Mouse (Mus musculus) heart, embryonic 10.5 days (tissue): ENCODE results near the gene Hmgcll1. TPM values are rescaled to one million over a fixed set of nuclear protein-coding genes. Genes with fewer than 3 reads are reported as not detected.

Experiments used
- DNase-seq: peaks from one replicate; pipeline ENCODE4 v3.0.0-alpha.2; 2017; ENCODE audit warnings: low spot score
- H3K27ac ChIP-seq: fragments of 300-500 bp; sonication (generic); 2 replicates; pipeline ENCODE4 v1.5.1; 2016; ENCODE audit warnings: mild to moderate bottlenecking
- H3K27me3 ChIP-seq: fragments of 300-500 bp; sonication (generic); 2 replicates; pipeline ENCODE4 v1.6.1; 2016; ENCODE audit warnings: mild to moderate bottlenecking; ENCODE audit not compliant: poor library complexity, insufficient read depth, severe bottlenecking
- H3K36me3 ChIP-seq: fragments of 300-500 bp; sonication (generic); 2 replicates; pipeline ENCODE4 v1.6.1; 2016; ENCODE audit warnings: mild to moderate bottlenecking, moderate library complexity
- H3K4me1 ChIP-seq: fragments of 300-500 bp; sonication (generic); 2 replicates; pipeline ENCODE4 v1.6.1; 2016; ENCODE audit warnings: mild to moderate bottlenecking
- H3K4me3 ChIP-seq: fragments of 300-500 bp; sonication (generic); 2 replicates; pipeline ENCODE4 v1.5.1; 2016; ENCODE audit warnings: mild to moderate bottlenecking, moderate library complexity
- H3K9me3 ChIP-seq: fragments of 300-500 bp; sonication (generic); 2 replicates; pipeline ENCODE4 v1.6.1; 2016; ENCODE audit warnings: mild to moderate bottlenecking, moderate library complexity
- WGBS: fragments of 180-500 bp; shearing (Covaris S2); methylation state at CpG from one replicate; pipeline ENCODE4 v1.1.7; 2016; 5-methylcytosine and 5-hydroxymethylcytosine counted together
- polyA plus RNA-seq: library from polyadenylated mRNA; unstranded; fragments of >200 nt; fragmentation: Nextera tagmentation; extraction: Ambion mirVana; gene quantifications from 2 replicates; pipeline ENCODE4 v1.2.1, GENCODE M21; 2016

The Hmgcll1 gene
- polyA plus RNA-seq, 1 experiment from 2014 or later: 3.2 TPM

DNA sequence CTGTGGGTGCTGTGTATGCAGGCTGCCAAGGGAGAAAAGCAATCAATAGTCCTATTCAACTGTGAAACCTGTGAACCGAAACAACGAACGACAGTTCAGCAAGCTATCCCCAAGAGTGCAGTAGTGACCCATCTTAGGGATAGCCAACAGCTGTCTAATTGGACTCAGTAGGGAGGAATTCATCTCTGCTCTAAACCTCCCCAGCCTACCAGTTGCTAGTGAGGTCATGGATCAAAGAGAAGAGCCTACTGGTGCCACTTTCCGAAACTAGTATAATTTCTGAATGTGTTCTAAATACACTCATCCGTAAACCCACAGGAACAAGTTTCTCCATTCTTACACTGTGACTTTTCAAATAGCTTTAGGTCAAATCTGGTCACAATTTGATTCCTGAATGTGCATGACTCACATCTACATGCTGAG, 8.9 kb downstream of the Hmgcll1 start:
- Histone ChIP-seq H3K4me3 (no peak overlapping the region), H3K27me3 (no peaks in the 10 kb centered on the region), H3K9me3 (no peaks in the 10 kb centered on the region), H3K27ac (no peak overlapping the region), H3K4me1 (peaks cover 9% of the 10 kb centered on the region), H3K36me3 (no peaks in the 10 kb centered on the region)
- 85% methylated on average over 5 of the region's 5 CpGs for WGBS
- DNase-seq: no peak

DNA sequence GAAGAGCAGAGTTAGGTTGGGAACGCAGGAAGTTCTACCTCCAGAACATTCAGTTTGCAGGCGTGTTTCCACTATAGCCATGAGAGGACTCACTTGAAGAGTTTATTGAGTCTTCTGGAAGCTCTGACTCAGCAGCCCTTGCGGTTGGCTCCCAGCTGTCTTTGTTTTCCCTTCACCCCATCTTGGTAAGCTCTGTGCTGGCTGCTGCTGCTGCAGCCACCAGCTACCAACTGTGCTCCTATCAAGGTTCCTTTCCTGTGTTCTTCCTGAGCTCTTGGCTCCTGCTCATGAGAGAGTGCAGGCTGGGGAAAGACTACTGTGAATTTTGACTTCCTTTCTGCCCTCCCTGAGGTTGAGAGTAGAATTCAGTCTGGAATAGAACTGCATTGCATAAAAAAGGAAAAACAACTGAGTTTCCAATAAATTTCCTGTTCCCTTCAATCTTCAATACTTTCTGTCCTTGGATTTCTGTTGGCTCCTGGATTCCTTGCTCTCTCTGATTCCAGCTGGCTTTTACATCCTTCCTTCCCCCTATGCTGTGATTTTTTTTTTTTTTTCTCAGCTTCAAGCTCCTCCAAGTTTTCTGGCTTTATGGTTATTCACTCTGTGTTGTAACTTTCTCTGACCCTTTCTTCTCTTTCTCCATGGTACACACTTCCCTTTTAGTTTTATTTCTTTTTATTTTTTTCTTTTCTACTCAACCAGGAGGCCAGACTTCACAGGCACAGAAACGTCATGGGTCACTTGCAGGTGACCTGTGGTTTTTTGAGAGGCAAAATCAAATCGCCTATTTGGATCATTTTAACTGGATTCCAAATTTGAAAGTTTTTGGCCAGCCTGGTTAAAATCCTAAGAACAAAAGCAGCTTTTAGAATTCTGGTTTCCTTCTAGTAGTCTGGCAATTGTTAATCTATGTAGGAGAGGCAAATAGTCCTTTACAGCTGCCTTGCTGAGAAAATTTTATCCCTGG, 9.9 kb downstream of the Hmgcll1 start:
- Histone ChIP-seq H3K4me3 (no peak overlapping the region), H3K27me3 (no peaks in the 10 kb centered on the region), H3K36me3 (no peaks in the 10 kb centered on the region), H3K9me3 (no peaks in the 10 kb centered on the region), H3K4me1 (peaks cover 9% of the 10 kb centered on the region), H3K27ac (peak overlapping the region; percentile 52; the same call in 1 of the 2 replicates)
- no peak for DNase-seq
- WGBS: 51% methylated on average over 5 of the region's 5 CpGs

DNA sequence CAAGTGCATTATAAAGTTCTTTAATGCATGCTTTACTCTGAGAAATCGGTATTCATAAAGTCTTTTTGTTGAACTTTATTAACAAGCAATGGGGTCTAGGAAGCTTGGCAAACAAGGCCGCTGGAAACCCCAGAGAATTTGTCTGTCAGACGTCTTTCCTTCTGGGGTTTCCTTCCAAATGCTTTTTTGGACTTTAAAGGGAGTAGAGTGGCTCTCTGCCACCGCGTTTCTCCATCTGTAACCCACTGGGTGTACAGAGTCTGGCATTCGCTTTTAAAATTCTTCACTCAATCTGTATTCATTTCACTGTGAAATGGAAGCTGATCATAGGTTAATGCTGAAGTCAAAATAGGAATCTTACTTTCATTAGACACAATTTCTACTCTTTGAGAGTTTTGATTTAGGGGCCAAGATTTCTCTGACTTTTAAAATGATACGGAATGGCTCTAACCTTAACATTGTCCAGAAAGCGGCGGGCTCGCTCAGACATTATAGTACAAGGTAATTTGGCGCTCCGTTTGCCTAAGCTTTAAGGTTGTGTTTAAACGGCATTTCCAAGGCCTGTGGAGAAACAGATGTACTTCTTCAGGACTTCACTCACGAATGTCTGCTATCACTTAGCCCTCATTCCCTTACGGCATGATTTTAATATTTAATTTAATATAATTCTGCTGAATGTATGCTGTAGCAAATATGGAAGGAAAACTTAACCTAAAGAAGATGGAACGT, 15.0 kb downstream of the Hmgcll1 start:
- no peak for DNase-seq
- Histone ChIP-seq H3K36me3 (no peaks in the 10 kb centered on the region), H3K27me3 (no peaks in the 10 kb centered on the region), H3K9me3 (no peaks in the 10 kb centered on the region), H3K27ac (no peak overlapping the region), H3K4me3 (no peak overlapping the region), H3K4me1 (no peaks in the 10 kb centered on the region)
- 89% methylated on average over 16 of the region's 16 CpGs for WGBS

DNA sequence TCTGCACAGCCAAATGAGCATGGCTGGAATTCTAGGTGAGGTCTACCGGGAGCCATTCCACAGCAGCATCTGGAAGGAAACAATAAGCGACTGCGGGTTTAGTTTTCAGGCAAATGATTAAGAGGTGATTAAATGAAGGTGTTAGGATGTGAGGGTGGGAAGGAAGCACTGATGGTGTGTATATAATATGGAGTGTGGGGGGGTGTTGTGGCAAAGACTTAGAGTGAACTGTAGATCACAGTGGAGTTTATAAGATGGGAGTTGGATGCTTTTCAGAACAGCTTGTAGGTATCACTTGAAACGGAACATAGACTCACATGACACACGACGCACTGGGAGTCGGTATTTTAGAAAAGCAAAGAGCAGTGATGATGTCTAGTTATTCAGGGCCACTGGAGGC, 20.4 kb downstream of the Hmgcll1 start:
- 89% methylated on average over 7 of the region's 7 CpGs for WGBS
- H3K27ac ChIP-seq: no peak overlapping the region

DNA sequence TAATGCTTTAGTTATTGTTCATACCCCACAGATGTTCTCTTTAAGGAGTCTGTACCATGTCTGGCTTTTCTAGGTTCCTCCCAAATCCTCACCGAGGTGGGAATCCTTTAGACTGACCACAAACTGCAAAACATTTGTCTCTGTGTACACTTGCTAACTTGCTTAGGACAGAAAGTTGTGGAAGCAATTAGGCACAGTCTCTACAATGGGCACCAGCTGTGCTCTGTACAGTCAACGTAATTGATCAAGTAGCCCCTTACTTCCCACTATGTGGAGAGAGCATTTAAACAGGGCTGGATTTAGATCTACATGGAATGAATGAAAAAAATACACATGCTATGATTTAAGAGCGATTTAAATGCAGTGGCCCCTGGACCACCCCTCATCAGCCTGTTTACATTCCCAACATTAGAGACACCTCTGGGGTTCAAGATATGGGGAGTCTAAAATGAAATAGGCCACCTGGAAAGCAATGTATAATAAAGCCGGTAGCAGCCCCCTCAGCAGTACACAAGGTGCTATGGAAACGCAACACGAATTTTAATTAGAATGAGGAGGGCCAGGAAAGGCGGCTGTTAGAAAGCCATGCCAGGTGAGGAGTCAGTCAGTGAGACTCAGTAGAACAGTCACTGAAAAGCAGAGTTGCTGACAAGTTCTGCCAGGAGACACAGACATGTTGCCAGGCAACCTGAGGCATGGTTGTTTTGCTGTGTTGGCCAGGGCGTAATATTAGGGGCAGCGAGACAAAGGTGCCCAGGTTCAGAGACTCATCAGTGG, 23.9 kb downstream of the Hmgcll1 start:
- Histone ChIP-seq H3K4me1 (0 out of 2 replicates have a peak, but pooled peaks cover 4% of the 10 kb centered on the region), H3K36me3 (no peaks in the 10 kb centered on the region), H3K27ac (no peak overlapping the region), H3K4me3 (no peak overlapping the region), H3K27me3 (no peaks in the 10 kb centered on the region), H3K9me3 (no peaks in the 10 kb centered on the region)
- WGBS: 73% methylated on average over 9 of the region's 9 CpGs
- no peak for DNase-seq

More for the DNA sequence above, 20.4 kb downstream of the Hmgcll1 start:
- H3K4me1 ChIP-seq: 0 out of 2 replicates have a peak, but pooled peaks cover 4% of the 10 kb centered on the region
- no peaks in the 10 kb centered on the region for H3K9me3 ChIP-seq
- no peak overlapping the region for H3K4me3 ChIP-seq
- H3K27me3 ChIP-seq: no peaks in the 10 kb centered on the region
- H3K36me3 ChIP-seq: no peaks in the 10 kb centered on the region
- no peak for DNase-seq

DNA sequence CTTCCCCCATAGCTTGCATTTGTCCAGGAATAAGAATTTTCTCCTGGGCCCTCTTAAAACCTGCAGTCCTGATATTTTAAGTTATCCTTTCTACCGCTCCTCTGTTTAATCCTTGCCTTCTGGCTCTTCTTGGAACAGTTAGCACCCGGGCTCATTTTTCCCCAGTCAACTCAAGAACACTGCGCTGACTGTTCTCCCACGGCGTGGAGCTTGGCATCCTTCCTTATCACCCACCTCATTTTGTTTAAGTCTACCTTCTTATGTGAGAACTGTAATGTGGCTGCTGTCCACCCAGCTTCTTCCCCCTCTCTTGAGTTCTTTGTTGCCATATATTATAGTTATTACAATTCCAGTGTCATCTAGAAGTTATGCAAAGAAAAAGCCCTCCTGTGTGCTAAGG, 25.1 kb downstream of the Hmgcll1 start:
- H3K4me3 ChIP-seq: no peak overlapping the region
- no peaks in the 10 kb centered on the region for H3K9me3 ChIP-seq
- H3K4me1 ChIP-seq: 0 out of 2 replicates have a peak, but pooled peaks cover 4% of the 10 kb centered on the region
- no peak overlapping the region for H3K27ac ChIP-seq
- no peak for DNase-seq
- WGBS: 86% methylated on average over 5 of the region's 5 CpGs
- no peaks in the 10 kb centered on the region for H3K27me3 ChIP-seq
- no peaks in the 10 kb centered on the region for H3K36me3 ChIP-seq

DNA sequence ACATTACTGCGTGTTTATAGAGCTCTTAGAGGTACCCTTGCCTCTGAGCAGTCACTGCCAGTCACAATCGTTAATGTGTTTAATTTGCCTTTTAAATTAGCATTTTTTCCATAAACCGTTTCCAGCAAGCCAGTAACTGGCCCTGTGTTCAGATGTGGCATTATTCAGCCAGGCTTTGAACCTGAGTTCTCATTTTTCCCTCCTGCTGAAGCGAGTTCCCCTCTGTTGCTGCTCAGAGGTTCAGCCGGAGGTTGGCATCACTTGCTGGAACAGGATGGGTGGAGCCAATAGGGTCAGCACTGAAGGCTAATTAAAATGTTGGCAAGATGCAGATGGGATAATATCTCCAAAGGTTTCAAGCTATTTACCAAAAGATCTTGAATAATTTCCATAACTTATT, 28.7 kb downstream of the Hmgcll1 start:
- no peaks in the 10 kb centered on the region for H3K27me3 ChIP-seq
- no peaks in the 10 kb centered on the region for H3K36me3 ChIP-seq
- no peak overlapping the region for H3K27ac ChIP-seq
- H3K4me1 ChIP-seq: 0 out of 2 replicates have a peak, but pooled peaks cover 4% of the 10 kb centered on the region
- H3K9me3 ChIP-seq: no peaks in the 10 kb centered on the region
- DNase-seq: no peak
- 82% methylated on average over 5 of the region's 5 CpGs for WGBS
- no peak overlapping the region for H3K4me3 ChIP-seq

DNA sequence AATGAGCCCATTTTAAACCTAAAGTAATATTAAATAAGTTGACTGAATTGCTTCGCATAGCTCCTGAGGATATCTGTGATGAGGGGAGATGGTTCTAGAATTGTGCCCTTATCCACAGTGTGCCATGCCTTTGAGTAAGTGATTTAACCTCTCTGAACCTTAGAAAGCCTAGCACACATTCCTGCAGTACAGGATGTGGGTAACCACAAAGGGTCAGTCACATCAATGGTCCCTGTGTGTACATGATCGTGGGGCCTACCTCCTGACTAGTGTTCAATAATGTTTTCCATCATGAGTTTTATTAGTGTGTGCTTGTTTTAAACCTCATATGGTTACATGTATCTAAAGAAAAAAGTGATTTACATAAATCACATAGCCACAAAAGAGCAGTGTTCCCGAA, 46.3 kb downstream of the Hmgcll1 start:
- 84% methylated on average over 3 of the region's 3 CpGs for WGBS
- no peaks in the 10 kb centered on the region for H3K27me3 ChIP-seq
- H3K36me3 ChIP-seq: no peaks in the 10 kb centered on the region
- no peak overlapping the region for H3K4me3 ChIP-seq
- H3K4me1 ChIP-seq: no peaks in the 10 kb centered on the region
- H3K9me3 ChIP-seq: no peaks in the 10 kb centered on the region
- no peak overlapping the region for H3K27ac ChIP-seq
- DNase-seq: no peak

DNA sequence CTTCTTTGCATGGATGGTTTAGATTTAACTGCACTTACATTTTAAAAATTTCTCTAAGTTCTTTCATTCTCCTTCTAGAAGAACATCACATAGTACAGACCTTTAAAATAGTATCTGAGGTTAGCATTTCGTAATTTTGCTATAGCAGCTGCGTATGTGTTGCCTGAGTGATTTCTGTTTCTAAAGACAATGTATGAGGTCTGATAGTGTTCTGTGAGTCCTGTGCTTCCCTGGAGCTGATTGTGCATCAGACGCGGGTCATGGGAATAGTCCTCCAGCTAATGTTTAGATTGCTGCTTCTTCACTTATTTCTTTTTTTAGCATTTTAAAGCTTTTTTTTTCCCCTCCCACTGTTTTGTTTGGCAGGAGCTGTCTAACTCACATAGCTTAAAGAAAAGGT, 46.8 kb downstream of the Hmgcll1 start:
- Histone ChIP-seq H3K4me1 (no peaks in the 10 kb centered on the region), H3K27me3 (no peaks in the 10 kb centered on the region), H3K27ac (no peak overlapping the region), H3K9me3 (no peaks in the 10 kb centered on the region), H3K4me3 (no peak overlapping the region), H3K36me3 (no peaks in the 10 kb centered on the region)
- WGBS: 67% methylated on average over 4 of the region's 4 CpGs
- no peak for DNase-seq

DNA sequence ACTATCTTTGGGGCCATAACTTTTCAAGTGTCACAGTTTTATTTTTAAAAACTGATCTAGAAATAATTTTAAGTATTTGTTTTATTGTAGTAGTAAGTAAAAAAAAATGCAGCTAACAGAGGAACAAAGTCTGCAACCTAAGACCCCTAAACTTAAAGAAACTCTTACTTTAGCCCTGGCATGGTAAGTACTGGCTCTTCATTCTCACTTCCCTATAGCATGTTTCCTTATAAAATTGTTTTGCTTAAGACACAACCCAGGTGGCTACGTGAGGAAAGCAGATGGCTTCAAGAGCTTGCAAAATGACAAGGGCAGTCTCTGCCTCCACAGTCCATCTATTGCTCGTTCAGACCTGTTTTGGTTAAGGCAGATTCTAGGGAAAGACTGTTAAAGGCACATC, 49.5 kb downstream of the Hmgcll1 start:
- H3K9me3 ChIP-seq: no peaks in the 10 kb centered on the region
- no peaks in the 10 kb centered on the region for H3K36me3 ChIP-seq
- WGBS: 64% methylated on average over 2 of the region's 2 CpGs
- no peak overlapping the region for H3K4me3 ChIP-seq
- no peak for DNase-seq
- H3K4me1 ChIP-seq: no peaks in the 10 kb centered on the region
- no peaks in the 10 kb centered on the region for H3K27me3 ChIP-seq
- no peak overlapping the region for H3K27ac ChIP-seq

DNA sequence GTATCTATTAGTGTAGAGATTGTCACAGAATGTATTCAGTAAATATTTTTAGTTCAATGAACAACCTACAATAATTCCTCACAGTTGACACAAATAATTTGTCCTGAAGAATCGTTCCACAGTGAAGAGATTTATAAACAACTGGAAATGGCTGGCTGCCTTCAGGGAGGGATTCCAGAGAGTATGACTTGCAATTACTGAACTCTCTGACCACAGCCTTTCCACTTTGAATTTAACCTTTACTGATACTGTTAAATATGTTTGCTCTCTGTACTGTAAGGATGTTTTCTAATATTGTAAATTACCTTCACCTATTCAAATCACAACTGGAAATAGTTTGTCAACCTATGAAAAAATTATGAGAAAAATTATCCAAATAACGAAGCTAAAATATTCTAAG, 76.9 kb downstream of the Hmgcll1 start:
- Histone ChIP-seq H3K4me1 (no peaks in the 10 kb centered on the region), H3K27ac (no peak overlapping the region), H3K9me3 (no peaks in the 10 kb centered on the region), H3K36me3 (no peaks in the 10 kb centered on the region), H3K27me3 (no peaks in the 10 kb centered on the region), H3K4me3 (no peak overlapping the region)
- no peak for DNase-seq
- 73% methylated on average over 2 of the region's 2 CpGs for WGBS

DNA sequence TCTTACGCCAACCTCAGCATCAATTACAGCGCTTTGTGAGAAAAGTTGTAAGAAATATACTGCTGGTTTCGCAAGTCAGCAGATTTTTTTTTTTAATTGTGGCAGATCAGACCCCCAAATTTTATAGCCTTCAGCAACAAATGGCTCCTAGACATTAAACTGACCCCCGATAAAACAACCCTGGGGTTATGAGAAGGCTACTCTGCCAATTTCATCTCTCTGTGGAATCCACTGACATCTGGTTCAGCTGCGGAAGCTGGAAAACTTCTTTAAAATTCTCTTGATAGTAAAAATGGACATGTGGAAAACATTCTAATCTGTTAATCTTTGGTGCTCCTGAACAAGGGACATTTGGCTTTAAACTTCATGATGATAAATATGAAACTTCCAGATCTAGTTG, 82.6 kb downstream of the Hmgcll1 start:
- DNase-seq: no peak
- WGBS: 89% methylated on average over 5 of the region's 5 CpGs
- no peaks in the 10 kb centered on the region for H3K9me3 ChIP-seq

More for the DNA sequence above, 82.6 kb downstream of the Hmgcll1 start:
- Histone ChIP-seq H3K27me3 (no peaks in the 10 kb centered on the region), H3K4me3 (no peak overlapping the region), H3K27ac (no peak overlapping the region), H3K36me3 (no peaks in the 10 kb centered on the region), H3K4me1 (no peaks in the 10 kb centered on the region)
